Comparison of ENCODE assay signal across 8 mouse cellular contexts in genomic region chr9:102650637-102651036, GRCm38 (mm10). TPM values are rescaled to one million over a fixed set of nuclear protein-coding genes. Genes with fewer than 3 reads are reported as not detected.
DNase-seq lines count a peak whose midpoint lies in the region; ATAC-seq and TF ChIP-seq lines count a peak whose summit lies in the region.

No protein-coding gene starts in this region.

- intact Hi-C loops in left cerebral cortex, postnatal 36 days (cut with DNase I) = no loop called here

- DNase-seq in midbrain, embryonic 11.5 days (ENCODE audit: low spot score, missing footprints) = no peak
- DNase-seq in forebrain, embryonic 14.5 days (ENCODE audit: low spot score) = peak; percentile 70
- DNase-seq in hindbrain, postnatal 0 days (ENCODE audit: low spot score) = no peak
- no peak for DNase-seq in adrenal gland, postnatal 4 days (ENCODE audit: low spot score in 2 of 2)
- no peak for DNase-seq in left cerebral cortex, postnatal 36 days (ENCODE audit: low spot score in 2 of 2)
- no peak for DNase-seq in lung, postnatal 4 days

- no peak overlapping the region for H3K9ac ChIP-seq in midbrain, embryonic 13.5 days (replicated peaks)
- no peak overlapping the region for H3K9ac ChIP-seq in midbrain, embryonic 11.5 days (ENCODE audit: low read length)
- H3K9ac ChIP-seq in forebrain, embryonic 14.5 days (ENCODE audit: low read length) = no peak overlapping the region; the same call in 1 of the 2 replicates
- H3K9ac ChIP-seq in hindbrain, postnatal 0 days (replicated peaks; ENCODE audit: low read length) = no peak overlapping the region
- 0 out of 2 replicates have a peak overlapping the region, but pooled peaks have one; percentile 24 for H3K9ac ChIP-seq in stomach, embryonic 16.5 days (ENCODE audit: low read length)

- no peak for TF ChIP-seq CTCF in hindbrain, postnatal 0 days (IDR thresholded peaks at IDR 0.05; ENCODE audit: low read depth)

- peaks cover 5% of the 10 kb centered on the region; the same call in 1 of the 2 replicates for H3K27me3 ChIP-seq in midbrain, embryonic 13.5 days
- H3K27me3 ChIP-seq in midbrain, embryonic 11.5 days (ENCODE audit: control insufficient read depth, insufficient read depth, low read length) = no peaks in the 10 kb centered on the region
- no peaks in the 10 kb centered on the region for H3K27me3 ChIP-seq in forebrain, embryonic 14.5 days (replicated peaks; ENCODE audit: control insufficient read depth, insufficient read depth, low read length)
- H3K27me3 ChIP-seq in hindbrain, postnatal 0 days (ENCODE audit: insufficient read depth, low read length) = no peaks in the 10 kb centered on the region
- H3K27me3 ChIP-seq in stomach, embryonic 16.5 days (ENCODE audit: control insufficient read depth, insufficient read depth, low read length) = no peaks in the 10 kb centered on the region

- ATAC-seq in midbrain, embryonic 13.5 days = peak; percentile 53; the same call in 1 of the 2 replicates
- no peak for ATAC-seq in midbrain, embryonic 11.5 days (ENCODE audit: low FRiP score)
- peak; percentile 75 for ATAC-seq in forebrain, embryonic 14.5 days
- peak; percentile 24; the same call in 1 of the 2 replicates for ATAC-seq in hindbrain, postnatal 0 days
- ATAC-seq in stomach, embryonic 16.5 days (ENCODE audit: insufficient read depth, low FRiP score) = no peak

- no peaks in the 10 kb centered on the region for H3K36me3 ChIP-seq in midbrain, embryonic 13.5 days
- H3K36me3 ChIP-seq in midbrain, embryonic 11.5 days (ENCODE audit: control insufficient read depth, insufficient read depth, low read length) = no peaks in the 10 kb centered on the region
- H3K36me3 ChIP-seq in forebrain, embryonic 14.5 days (ENCODE audit: control insufficient read depth, insufficient read depth, low read length) = no peaks in the 10 kb centered on the region
- H3K36me3 ChIP-seq in hindbrain, postnatal 0 days (ENCODE audit: insufficient read depth, low read length) = no peaks in the 10 kb centered on the region
- no peaks in the 10 kb centered on the region for H3K36me3 ChIP-seq in stomach, embryonic 16.5 days (ENCODE audit: control insufficient read depth, insufficient read depth, low read length)

- H3K4me3 ChIP-seq in midbrain, embryonic 13.5 days (replicated peaks) = no peak overlapping the region
- H3K4me3 ChIP-seq in midbrain, embryonic 11.5 days (ENCODE audit: low read depth, low read length) = no peak overlapping the region
- no peak overlapping the region for H3K4me3 ChIP-seq in forebrain, embryonic 14.5 days (ENCODE audit: low read depth, low read length)
- no peak overlapping the region for H3K4me3 ChIP-seq in hindbrain, postnatal 0 days (ENCODE audit: low read length)
- H3K4me3 ChIP-seq in stomach, embryonic 16.5 days (replicated peaks; ENCODE audit: low read length) = no peak overlapping the region

- H3K9me3 ChIP-seq in midbrain, embryonic 13.5 days = no peaks in the 10 kb centered on the region
- no peaks in the 10 kb centered on the region for H3K9me3 ChIP-seq in midbrain, embryonic 11.5 days (ENCODE audit: control insufficient read depth, low read length)
- H3K9me3 ChIP-seq in forebrain, embryonic 14.5 days (replicated peaks; ENCODE audit: control insufficient read depth, low read length) = no peaks in the 10 kb centered on the region
- no peaks in the 10 kb centered on the region for H3K9me3 ChIP-seq in hindbrain, postnatal 0 days (ENCODE audit: low read length)
- 0 out of 2 replicates have a peak, but pooled peaks cover 2% of the 10 kb centered on the region for H3K9me3 ChIP-seq in stomach, embryonic 16.5 days (replicated peaks; ENCODE audit: control insufficient read depth, low read length)

- peaks cover 29% of the 10 kb centered on the region for H3K4me1 ChIP-seq in midbrain, embryonic 13.5 days (replicated peaks)
- peaks cover 12% of the 10 kb centered on the region; the same call in 1 of the 2 replicates for H3K4me1 ChIP-seq in midbrain, embryonic 11.5 days (ENCODE audit: control insufficient read depth, insufficient read depth, low read length)
- peaks cover 24% of the 10 kb centered on the region for H3K4me1 ChIP-seq in forebrain, embryonic 14.5 days (ENCODE audit: control insufficient read depth, insufficient read depth, low read length)
- peaks cover 13% of the 10 kb centered on the region; the same call in 1 of the 2 replicates for H3K4me1 ChIP-seq in hindbrain, postnatal 0 days (ENCODE audit: insufficient read depth, low read length)
- peaks cover 19% of the 10 kb centered on the region for H3K4me1 ChIP-seq in stomach, embryonic 16.5 days (ENCODE audit: control insufficient read depth, insufficient read depth, low read length)

- 32% methylated on average over 7 of the region's 7 CpGs for WGBS in midbrain, embryonic 13.5 days
- 60% methylated on average over 7 of the region's 7 CpGs for WGBS in midbrain, embryonic 11.5 days
- WGBS in forebrain, embryonic 14.5 days = 18% methylated on average over 7 of the region's 7 CpGs
- 19% methylated on average over 7 of the region's 7 CpGs for WGBS in hindbrain, postnatal 0 days
- WGBS in stomach, embryonic 16.5 days = 27% methylated on average over 7 of the region's 7 CpGs

- no peak overlapping the region for H3K4me2 ChIP-seq in midbrain, embryonic 13.5 days (replicated peaks)
- H3K4me2 ChIP-seq in midbrain, embryonic 11.5 days = no peak overlapping the region
- H3K4me2 ChIP-seq in forebrain, embryonic 14.5 days (ENCODE audit: low read length) = peak overlapping the region; percentile 1; the same call in 1 of the 2 replicates
- H3K4me2 ChIP-seq in hindbrain, postnatal 0 days (ENCODE audit: low read depth, low read length) = no peak overlapping the region
- peak overlapping the region; percentile 28 for H3K4me2 ChIP-seq in stomach, embryonic 16.5 days (ENCODE audit: low read depth, low read length)

- H3K27ac ChIP-seq in midbrain, embryonic 13.5 days = peak overlapping the region; percentile 40; the same call in 1 of the 2 replicates
- no peak overlapping the region for H3K27ac ChIP-seq in midbrain, embryonic 11.5 days (ENCODE audit: low read depth, low read length)
- H3K27ac ChIP-seq in forebrain, embryonic 14.5 days (ENCODE audit: low read depth, low read length) = peak overlapping the region; percentile 45
- H3K27ac ChIP-seq in hindbrain, postnatal 0 days = no peak overlapping the region
- H3K27ac ChIP-seq in stomach, embryonic 16.5 days (ENCODE audit: low read length) = peak overlapping the region; percentile 67

RNA-seq across cellular contexts. Expression of gene Cep63, which starts 24.3 kb away (rescaled TPM):
- polyA plus RNA-seq in midbrain, embryonic 13.5 days (2015; fragmentation: Nextera tagmentation; extraction: Ambion mirVana) = 48.3 and 51.6 TPM in 2 replicates
- 53.1 and 62.0 TPM in 2 replicates for polyA plus RNA-seq in midbrain, embryonic 11.5 days (2014; fragmentation: Nextera tagmentation; extraction: Ambion mirVana)
- polyA plus RNA-seq in forebrain, embryonic 14.5 days (2014; fragmentation: Nextera tagmentation; extraction: Ambion mirVana) = 37.8 and 41.8 TPM in 2 replicates
- 6.0 and 15.3 TPM in 2 replicates for total RNA-seq in hindbrain, postnatal 0 days (2014; rRNA removed)
- polyA plus RNA-seq in hindbrain, postnatal 0 days (2015; fragmentation: Nextera tagmentation; extraction: Ambion mirVana) = 33.7 and 37.7 TPM in 2 replicates
- 41.9 and 44.9 TPM in 2 replicates for polyA plus RNA-seq in stomach, embryonic 16.5 days (2015; fragmentation: Nextera tagmentation; extraction: Ambion mirVana)
- 10 to 100 TPM; 41.8 to 47.9 TPM for total RNA-seq in adrenal gland, postnatal 4 days (2021)
- total RNA-seq in left cerebral cortex, postnatal 36 days (2021) = 10 to 100 TPM; 30.3 to 32.8 TPM

RNA-seq across cellular contexts. Expression of gene Anapc13, which starts 24.5 kb away (rescaled TPM):
- polyA plus RNA-seq in midbrain, embryonic 13.5 days (2015; fragmentation: Nextera tagmentation; extraction: Ambion mirVana) = 179 and 203 TPM in 2 replicates
- 167 and 182 TPM in 2 replicates for polyA plus RNA-seq in midbrain, embryonic 11.5 days (2014; fragmentation: Nextera tagmentation; extraction: Ambion mirVana)
- polyA plus RNA-seq in forebrain, embryonic 14.5 days (2014; fragmentation: Nextera tagmentation; extraction: Ambion mirVana) = 156 and 194 TPM in 2 replicates
- total RNA-seq in hindbrain, postnatal 0 days (2014; rRNA removed) = 14.3 and 22.0 TPM in 2 replicates
- polyA plus RNA-seq in hindbrain, postnatal 0 days (2015; fragmentation: Nextera tagmentation; extraction: Ambion mirVana) = 170 and 191 TPM in 2 replicates
- 161 and 206 TPM in 2 replicates for polyA plus RNA-seq in stomach, embryonic 16.5 days (2015; fragmentation: Nextera tagmentation; extraction: Ambion mirVana)
- 100 to 1,000 TPM; 238 to 248 TPM for total RNA-seq in adrenal gland, postnatal 4 days (2021)
- total RNA-seq in left cerebral cortex, postnatal 36 days (2021) = 100 to 1,000 TPM in 1 of 2 experiments, 10 to 100 TPM in 1; 91.6 to 109 TPM

Comparison
In these comparisons a context has a peak if more than half of its experiments do, and no peak if none do; other contexts are left out.
1. ATAC-seq: peak in midbrain, embryonic 13.5 days (single experiment), forebrain, embryonic 14.5 days (single experiment) and hindbrain, postnatal 0 days (single experiment); none in midbrain, embryonic 11.5 days (single experiment) and stomach, embryonic 16.5 days (single experiment).
2. H3K27ac ChIP-seq: peak in midbrain, embryonic 13.5 days (single experiment), forebrain, embryonic 14.5 days (single experiment) and stomach, embryonic 16.5 days (single experiment); none in midbrain, embryonic 11.5 days (single experiment) and hindbrain, postnatal 0 days (single experiment).
3. H3K4me2 ChIP-seq: peak in forebrain, embryonic 14.5 days (single experiment) and stomach, embryonic 16.5 days (single experiment); none in midbrain, embryonic 13.5 days (single experiment), midbrain, embryonic 11.5 days (single experiment) and hindbrain, postnatal 0 days (single experiment).